Mouse (Mus musculus) intestine, embryonic 16.5 days (tissue): Measurements from ENCODE around the gene Rai1. TPM values are rescaled to one million over a fixed set of nuclear protein-coding genes. Genes with fewer than 3 reads are reported as not detected.

Experiments used
- ATAC-seq: fragments of 200-750 bp; cut with Nextera tagmentation; 2 replicates; pipeline ENCODE4 v1.8.0; 2017; ENCODE audit warnings: moderate TSS enrichment, moderate library complexity
- H3K27ac ChIP-seq: fragments of 300-500 bp; sonication (generic); 2 replicates; pipeline ENCODE4 v1.5.1; 2014; ENCODE audit warnings: mild to moderate bottlenecking, low read length
- H3K27me3 ChIP-seq: fragments of 300-500 bp; sonication (generic); replicated peaks from 2 replicates; pipeline ENCODE4 v1.6.1; 2014; ENCODE audit warnings: low read length, control low read depth, mixed read lengths; ENCODE audit not compliant: control insufficient read depth, insufficient read depth
- H3K36me3 ChIP-seq: fragments of 300-500 bp; sonication (generic); 2 replicates; pipeline ENCODE4 v1.6.1; 2014; ENCODE audit warnings: low read length, control low read depth; ENCODE audit not compliant: control insufficient read depth, insufficient read depth
- H3K4me1 ChIP-seq: fragments of 300-500 bp; sonication (generic); 2 replicates; pipeline ENCODE4 v1.6.1; 2014; ENCODE audit warnings: low read length, control low read depth, mixed read lengths; ENCODE audit not compliant: control insufficient read depth, insufficient read depth
- H3K4me2 ChIP-seq: fragments of 300-500 bp; sonication (generic); 2 replicates; pipeline ENCODE4 v1.6.1; 2014; ENCODE audit warnings: low read depth, low read length, control low read depth
- H3K4me3 ChIP-seq: fragments of 300-500 bp; sonication (generic); 2 replicates; pipeline ENCODE4 v1.5.1; 2014; ENCODE audit warnings: mild to moderate bottlenecking, low read length
- H3K9ac ChIP-seq: fragments of 300-500 bp; sonication (generic); 2 replicates; pipeline ENCODE4 v1.6.1; 2014; ENCODE audit warnings: low read depth, low read length
- H3K9me3 ChIP-seq: fragments of 300-500 bp; sonication (generic); 2 replicates; pipeline ENCODE4 v1.6.1; 2016; ENCODE audit warnings: low read length, control low read depth; ENCODE audit not compliant: control insufficient read depth
- WGBS: fragments of 180-500 bp; shearing (Covaris S2); extraction: QIAGEN DNeasy Blood & Tissue Kit; methylation state at CpG from one replicate; pipeline ENCODE4 v1.1.7; 2014; 5-methylcytosine and 5-hydroxymethylcytosine counted together
- polyA plus RNA-seq: library from polyadenylated mRNA; unstranded; fragments of >200 nt; fragmentation: Nextera tagmentation; extraction: Ambion mirVana; gene quantifications from 2 replicates; pipeline ENCODE4 v1.2.1, GENCODE M21; 2015

Rai1 gene
- 12.4 and 12.5 TPM in 2 replicates for polyA plus RNA-seq

GRCm38 (mm10) chr11:60104810-60105592, at the start of gene Rai1:
Gene Rai1, plus strand, starts transcription at chr11:60105013.
- under 1% methylated on average over 86 of the region's 105 CpGs for WGBS
- H3K9ac ChIP-seq: peak within 1 kb of the TSS; percentile 95
- H3K4me2 ChIP-seq: peak within 1 kb of the TSS; percentile 87
- H3K4me1 ChIP-seq: peaks cover 40% of the 10 kb centered on the region
- no peaks in the 10 kb centered on the region for H3K36me3 ChIP-seq
- H3K27me3 ChIP-seq: no peaks in the 10 kb centered on the region
- peak; percentile 63 for ATAC-seq
- peak within 1 kb of the TSS; percentile 99 for H3K27ac ChIP-seq
- peak within 1 kb of the TSS; percentile 80 for H3K4me3 ChIP-seq
- no peaks in the 10 kb centered on the region for H3K9me3 ChIP-seq

- Histone ChIP-seq H3K27ac (no peak overlapping the region), H3K4me1 (no peaks in the 10 kb centered on the region), H3K9ac (no peak overlapping the region), H3K27me3 (no peaks in the 10 kb centered on the region), H3K4me2 (no peak overlapping the region), H3K9me3 (no peaks in the 10 kb centered on the region), H3K36me3 (no peaks in the 10 kb centered on the region), H3K4me3 (no peak overlapping the region)
- 78% methylated on average over 6 of the region's 6 CpGs for WGBS
- ATAC-seq: no peak
Observed at GRCm38 (mm10) chr11:60056520-60056919, 48.3 kb upstream of the Rai1 start.

- no peaks in the 10 kb centered on the region for H3K4me1 ChIP-seq
- no peaks in the 10 kb centered on the region for H3K9me3 ChIP-seq
- WGBS: 78% methylated on average over 2 of the region's 2 CpGs
- H3K27ac ChIP-seq: no peak overlapping the region
- H3K4me3 ChIP-seq: no peak overlapping the region
- no peak overlapping the region for H3K9ac ChIP-seq
- no peak for ATAC-seq
- H3K27me3 ChIP-seq: no peaks in the 10 kb centered on the region
- H3K4me2 ChIP-seq: no peak overlapping the region
- no peaks in the 10 kb centered on the region for H3K36me3 ChIP-seq
Observed at GRCm38 (mm10) chr11:60057987-60058386, 46.8 kb upstream of the Rai1 start.

GRCm38 (mm10) chr11:60058441-60058840, 46.4 kb upstream of the Rai1 start:
- Histone ChIP-seq H3K27me3 (no peaks in the 10 kb centered on the region), H3K9me3 (no peaks in the 10 kb centered on the region), H3K36me3 (no peaks in the 10 kb centered on the region), H3K9ac (no peak overlapping the region), H3K27ac (no peak overlapping the region), H3K4me1 (no peaks in the 10 kb centered on the region), H3K4me3 (no peak overlapping the region), H3K4me2 (no peak overlapping the region)
- WGBS: 62% methylated on average over 10 of the region's 10 CpGs
- ATAC-seq: no peak

- Histone ChIP-seq H3K36me3 (no peaks in the 10 kb centered on the region), H3K27me3 (no peaks in the 10 kb centered on the region), H3K4me3 (no peak overlapping the region), H3K9ac (no peak overlapping the region), H3K4me1 (no peaks in the 10 kb centered on the region), H3K4me2 (no peak overlapping the region), H3K27ac (no peak overlapping the region), H3K9me3 (no peaks in the 10 kb centered on the region)
- WGBS: 90% methylated on average over 2 of the region's 2 CpGs
- no peak for ATAC-seq
Observed at GRCm38 (mm10) chr11:60060026-60060425, 44.8 kb upstream of the Rai1 start.

- WGBS: 68% methylated on average over 4 of the region's 4 CpGs
- Histone ChIP-seq H3K4me1 (no peaks in the 10 kb centered on the region), H3K4me2 (no peak overlapping the region), H3K4me3 (no peak overlapping the region), H3K9me3 (no peaks in the 10 kb centered on the region), H3K36me3 (no peaks in the 10 kb centered on the region), H3K27ac (no peak overlapping the region), H3K27me3 (no peaks in the 10 kb centered on the region), H3K9ac (no peak overlapping the region)
- ATAC-seq: no peak; the same call in 1 of the 2 replicates
Observed at GRCm38 (mm10) chr11:60061504-60062006, 43.3 kb upstream of the Rai1 start.

GRCm38 (mm10) chr11:60065267-60065666, 39.5 kb upstream of the Rai1 start:
- 58% methylated on average over 1 of the region's 1 CpGs for WGBS
- Histone ChIP-seq H3K36me3 (no peaks in the 10 kb centered on the region), H3K9me3 (no peaks in the 10 kb centered on the region), H3K9ac (no peak overlapping the region), H3K27me3 (no peaks in the 10 kb centered on the region), H3K4me3 (no peak overlapping the region), H3K4me2 (no peak overlapping the region), H3K27ac (no peak overlapping the region), H3K4me1 (no peaks in the 10 kb centered on the region)
- no peak for ATAC-seq

GRCm38 (mm10) chr11:60067646-60068045, 37.2 kb upstream of the Rai1 start:
- Histone ChIP-seq H3K9me3 (no peaks in the 10 kb centered on the region), H3K4me2 (no peak overlapping the region), H3K9ac (no peak overlapping the region), H3K4me1 (no peaks in the 10 kb centered on the region), H3K4me3 (no peak overlapping the region), H3K27ac (no peak overlapping the region), H3K36me3 (no peaks in the 10 kb centered on the region), H3K27me3 (no peaks in the 10 kb centered on the region)
- 96% methylated on average over 4 of the region's 4 CpGs for WGBS
- no peak for ATAC-seq

GRCm38 (mm10) chr11:60068631-60069030, 36.2 kb upstream of the Rai1 start:
- Histone ChIP-seq H3K4me1 (no peaks in the 10 kb centered on the region), H3K9ac (no peak overlapping the region), H3K4me3 (no peak overlapping the region), H3K4me2 (no peak overlapping the region), H3K27me3 (no peaks in the 10 kb centered on the region), H3K36me3 (no peaks in the 10 kb centered on the region), H3K9me3 (no peaks in the 10 kb centered on the region), H3K27ac (no peak overlapping the region)
- ATAC-seq: no peak
